In genomic region chr6:125495361-125495760, GRCm38 (mm10) we compare ENCODE assay signal across 8 mouse cellular contexts. TPM values are rescaled to one million over a fixed set of nuclear protein-coding genes. Genes with fewer than 3 reads are reported as not detected.
DNase-seq lines count a peak whose midpoint lies in the region; ATAC-seq and TF ChIP-seq lines count a peak whose summit lies in the region.

No protein-coding gene starts in this region.

- H3K27me3 ChIP-seq in heart, embryonic 13.5 days (replicated peaks): peaks cover 61% of the 10 kb centered on the region
- H3K27me3 ChIP-seq in midbrain, embryonic 10.5 days (ENCODE audit: low read depth, poor library complexity, severe bottlenecking): peaks cover 53% of the 10 kb centered on the region
- H3K27me3 ChIP-seq in midbrain, embryonic 16.5 days (ENCODE audit: control insufficient read depth, insufficient read depth, low read depth, low read length): peaks cover 9% of the 10 kb centered on the region
- H3K27me3 ChIP-seq in hindbrain, postnatal 0 days (ENCODE audit: insufficient read depth, low read length): no peaks in the 10 kb centered on the region
- no peaks in the 10 kb centered on the region for H3K27me3 ChIP-seq in stomach, embryonic 15.5 days (replicated peaks)

- no peaks in the 10 kb centered on the region for H3K9me3 ChIP-seq in heart, embryonic 13.5 days
- no peaks in the 10 kb centered on the region for H3K9me3 ChIP-seq in midbrain, embryonic 10.5 days (replicated peaks)
- no peaks in the 10 kb centered on the region for H3K9me3 ChIP-seq in midbrain, embryonic 16.5 days (replicated peaks; ENCODE audit: control insufficient read depth, low read length, poor library complexity, severe bottlenecking)
- H3K9me3 ChIP-seq in hindbrain, postnatal 0 days (ENCODE audit: low read length): no peaks in the 10 kb centered on the region
- no peaks in the 10 kb centered on the region for H3K9me3 ChIP-seq in stomach, embryonic 15.5 days

- H3K9ac ChIP-seq in heart, embryonic 13.5 days: peak overlapping the region; percentile 91
- H3K9ac ChIP-seq in midbrain, embryonic 16.5 days (ENCODE audit: low read depth, low read length): no peak overlapping the region
- H3K9ac ChIP-seq in hindbrain, postnatal 0 days (replicated peaks; ENCODE audit: low read length): no peak overlapping the region
- H3K9ac ChIP-seq in stomach, embryonic 15.5 days: no peak overlapping the region

- no peak for DNase-seq in heart, adult 8-10 months (ENCODE audit: low spot score)
- no peak for DNase-seq in midbrain, embryonic 10.5 days (ENCODE audit: low spot score)
- DNase-seq in hindbrain, postnatal 0 days (ENCODE audit: low spot score): no peak
- DNase-seq in layer of hippocampus, postnatal 36 days: no peak

- H3K36me3 ChIP-seq in heart, embryonic 13.5 days: no peaks in the 10 kb centered on the region
- no peaks in the 10 kb centered on the region for H3K36me3 ChIP-seq in midbrain, embryonic 10.5 days
- no peaks in the 10 kb centered on the region for H3K36me3 ChIP-seq in midbrain, embryonic 16.5 days (ENCODE audit: control insufficient read depth, insufficient read depth, low read length)
- H3K36me3 ChIP-seq in hindbrain, postnatal 0 days (ENCODE audit: insufficient read depth, low read length): no peaks in the 10 kb centered on the region
- no peaks in the 10 kb centered on the region for H3K36me3 ChIP-seq in stomach, embryonic 15.5 days

- no peak for ATAC-seq in heart, embryonic 13.5 days (ENCODE audit: extremely low read depth, insufficient number of reproducible peaks, low FRiP score, low TSS enrichment)
- ATAC-seq in midbrain, embryonic 16.5 days: no peak
- no peak for ATAC-seq in hindbrain, postnatal 0 days
- no peak for ATAC-seq in stomach, embryonic 15.5 days (ENCODE audit: insufficient read depth, low FRiP score, low read depth)
- ATAC-seq in granulocyte monocyte progenitor cell, adult 5-6 weeks (replicated peaks; ENCODE audit: poor library complexity, severe bottlenecking): no peak

- peaks cover 37% of the 10 kb centered on the region for H3K4me1 ChIP-seq in heart, embryonic 13.5 days
- H3K4me1 ChIP-seq in midbrain, embryonic 10.5 days: peaks cover 22% of the 10 kb centered on the region
- H3K4me1 ChIP-seq in midbrain, embryonic 16.5 days (ENCODE audit: control insufficient read depth, insufficient read depth, low read length): peaks cover 5% of the 10 kb centered on the region; the same call in 1 of the 2 replicates
- 0 out of 2 replicates have a peak, but pooled peaks cover 2% of the 10 kb centered on the region for H3K4me1 ChIP-seq in hindbrain, postnatal 0 days (ENCODE audit: insufficient read depth, low read length)
- peaks cover 10% of the 10 kb centered on the region; the same call in 1 of the 2 replicates for H3K4me1 ChIP-seq in stomach, embryonic 15.5 days

- peak overlapping the region; percentile 91 for H3K4me2 ChIP-seq in heart, embryonic 13.5 days
- H3K4me2 ChIP-seq in midbrain, embryonic 16.5 days (ENCODE audit: low read length): no peak overlapping the region
- H3K4me2 ChIP-seq in hindbrain, postnatal 0 days (ENCODE audit: low read depth, low read length): peak overlapping the region; percentile 67; the same call in 1 of the 2 replicates
- peak overlapping the region; percentile 83 for H3K4me2 ChIP-seq in stomach, embryonic 15.5 days

- TF ChIP-seq CTCF in hindbrain, postnatal 0 days (IDR thresholded peaks at IDR 0.05; ENCODE audit: low read depth): no peak

- 66% methylated on average over 9 of the region's 9 CpGs for WGBS in heart, embryonic 13.5 days
- WGBS in midbrain, embryonic 10.5 days: 68% methylated on average over 9 of the region's 9 CpGs
- WGBS in midbrain, embryonic 16.5 days: 69% methylated on average over 9 of the region's 9 CpGs
- 79% methylated on average over 9 of the region's 9 CpGs for WGBS in hindbrain, postnatal 0 days
- 70% methylated on average over 9 of the region's 9 CpGs for WGBS in stomach, embryonic 15.5 days

- peak overlapping the region; percentile 69 for H3K4me3 ChIP-seq in heart, embryonic 13.5 days
- H3K4me3 ChIP-seq in midbrain, embryonic 10.5 days: peak overlapping the region; percentile 75; the same call in 1 of the 2 replicates
- no peak overlapping the region for H3K4me3 ChIP-seq in midbrain, embryonic 16.5 days (ENCODE audit: low read depth, low read length)
- H3K4me3 ChIP-seq in hindbrain, postnatal 0 days (ENCODE audit: low read length): no peak overlapping the region
- H3K4me3 ChIP-seq in stomach, embryonic 15.5 days (replicated peaks): peak overlapping the region; percentile 72; the same call in 1 of the 2 replicates

- H3K27ac ChIP-seq in heart, embryonic 13.5 days (replicated peaks): no peak overlapping the region
- no peak overlapping the region for H3K27ac ChIP-seq in midbrain, embryonic 10.5 days (replicated peaks)
- H3K27ac ChIP-seq in midbrain, embryonic 16.5 days (ENCODE audit: low read length): no peak overlapping the region
- H3K27ac ChIP-seq in hindbrain, postnatal 0 days: no peak overlapping the region
- H3K27ac ChIP-seq in stomach, embryonic 15.5 days: no peak overlapping the region

RNA-seq across cellular contexts. Expression of gene Cd9, which starts 0.8 kb away (rescaled TPM):
- 79.6 and 84.5 TPM in 2 replicates for polyA plus RNA-seq in heart, embryonic 13.5 days (2015; fragmentation: Nextera tagmentation; extraction: Ambion mirVana)
- total RNA-seq in heart, adult 8-10 months (2022): 10 to 100 TPM; 39.4 to 57.8 (median 46.4) TPM
- polyA plus RNA-seq in midbrain, embryonic 10.5 days (2016; fragmentation: Nextera tagmentation; extraction: Ambion mirVana): 32.9 and 36.3 TPM in 2 replicates
- 61.7 and 88.0 TPM in 2 replicates for polyA plus RNA-seq in midbrain, embryonic 16.5 days (2015; fragmentation: Nextera tagmentation; extraction: Ambion mirVana)
- total RNA-seq in hindbrain, postnatal 0 days (2014; rRNA removed): 62.5 and 80.5 TPM in 2 replicates
- polyA plus RNA-seq in hindbrain, postnatal 0 days (2015; fragmentation: Nextera tagmentation; extraction: Ambion mirVana): 158 and 183 TPM in 2 replicates
- 285 and 317 TPM in 2 replicates for polyA plus RNA-seq in stomach, embryonic 15.5 days (2015; fragmentation: Nextera tagmentation; extraction: Ambion mirVana)
- 22.5 and 27.5 TPM in 2 replicates for total RNA-seq in granulocyte monocyte progenitor cell, adult 5-6 weeks (2014; fragmentation: Nextera tagmentation)
- 27.7 and 31.3 TPM in 2 replicates for total RNA-seq in granulocyte monocyte progenitor cell, adult 5-6 weeks (2017)
- total RNA-seq in layer of hippocampus, postnatal 36 days (2021): 10 to 100 TPM; 70.6 to 71.5 TPM

RNA-seq across cellular contexts. Expression of gene Vwf, which starts 51.2 kb away (rescaled TPM):
- polyA plus RNA-seq in heart, embryonic 13.5 days (2015; fragmentation: Nextera tagmentation; extraction: Ambion mirVana): 13.6 and 16.8 TPM in 2 replicates
- total RNA-seq in heart, adult 8-10 months (2022): 100 to 1,000 TPM in 2 of 4 experiments, 10 to 100 TPM in 2; 82.6 to 137 (median 104) TPM
- polyA plus RNA-seq in midbrain, embryonic 10.5 days (2016; fragmentation: Nextera tagmentation; extraction: Ambion mirVana): 5.8 and 10.1 TPM in 2 replicates
- polyA plus RNA-seq in midbrain, embryonic 16.5 days (2015; fragmentation: Nextera tagmentation; extraction: Ambion mirVana): 8.4 and 9.8 TPM in 2 replicates
- 29.5 and 30.0 TPM in 2 replicates for total RNA-seq in hindbrain, postnatal 0 days (2014; rRNA removed)
- 11.2 and 17.2 TPM in 2 replicates for polyA plus RNA-seq in hindbrain, postnatal 0 days (2015; fragmentation: Nextera tagmentation; extraction: Ambion mirVana)
- 5.7 and 6.6 TPM in 2 replicates for polyA plus RNA-seq in stomach, embryonic 15.5 days (2015; fragmentation: Nextera tagmentation; extraction: Ambion mirVana)
- total RNA-seq in granulocyte monocyte progenitor cell, adult 5-6 weeks (2014; fragmentation: Nextera tagmentation): 0.43 and 5.1 TPM in 2 replicates
- total RNA-seq in granulocyte monocyte progenitor cell, adult 5-6 weeks (2017): 0.10 and 0.39 TPM in 2 replicates
- 10 to 100 TPM; 12.2 to 13.1 TPM for total RNA-seq in layer of hippocampus, postnatal 36 days (2021)

Comparison
In these comparisons a context has a peak if more than half of its experiments do, and no peak if none do; other contexts are left out.
1. H3K4me3 ChIP-seq: peak in heart, embryonic 13.5 days (single experiment), midbrain, embryonic 10.5 days (single experiment) and stomach, embryonic 15.5 days (single experiment); none in midbrain, embryonic 16.5 days (single experiment) and hindbrain, postnatal 0 days (single experiment).